Mouse (Mus musculus) MEL (cell line): ENCODE measurements around the gene Hdgfl2. TPM values are rescaled to one million over a fixed set of nuclear protein-coding genes. Genes with fewer than 3 reads are reported as not detected.

Experiments used
- DNase-seq: peaks from one replicate; pipeline ENCODE4 v3.0.0; 2011; ENCODE audit warnings: low read depth, low spot score
- H3K27ac ChIP-seq: 2 replicates; pipeline ENCODE4 v1.5.1; 2012; ENCODE audit warnings: low read depth, mild to moderate bottlenecking, control low read depth, low read length, moderate library complexity; ENCODE audit not compliant: control insufficient read depth
- H3K27me3 ChIP-seq, 2 experiments: fragments of 150-350 bp in 1 of 2; sonication (generic) in 1 of 2; 2 replicates each; pipeline ENCODE4 v1.6.1; 2012; ENCODE audit warnings: low read length in 2 of 2, mild to moderate bottlenecking in 2 of 2, improper control_type of control experiment in 1 of 2, moderate library complexity in 1 of 2; ENCODE audit not compliant: insufficient read depth in 2 of 2, control insufficient read depth in 1 of 2
- H3K36me3 ChIP-seq, 2 experiments: 2 replicates each; pipeline ENCODE4 v1.6.1; 2012 to 2014; ENCODE audit warnings: low read length in 2 of 2, improper control_type of control experiment in 1 of 2, inconsistent platforms in 1 of 2, mild to moderate bottlenecking in 1 of 2; ENCODE audit not compliant: insufficient read depth in 2 of 2, control insufficient read depth in 1 of 2
- H3K4me1 ChIP-seq, 2 experiments: fragments of 150-350 bp in 1 of 2; sonication (generic) in 1 of 2; 2 replicates each; pipeline ENCODE4 v1.6.1; 2012; ENCODE audit warnings: low read length in 2 of 2, improper control_type of control experiment in 1 of 2, mild to moderate bottlenecking in 1 of 2; ENCODE audit not compliant: insufficient read depth in 2 of 2, control insufficient read depth in 1 of 2
- H3K4me3 ChIP-seq, 2 experiments: fragments of 150-350 bp in 1 of 2; sonication (generic) in 1 of 2; 2 replicates each; pipeline ENCODE4 v1.5.1; 2012; ENCODE audit warnings: low read depth in 2 of 2, low read length in 2 of 2, mild to moderate bottlenecking in 2 of 2, moderate library complexity in 2 of 2, control low read depth in 1 of 2, improper control_type of control experiment in 1 of 2; ENCODE audit not compliant: control insufficient read depth in 1 of 2, insufficient read depth in 1 of 2
- H3K79me2 ChIP-seq: 2 replicates; pipeline ENCODE4 v1.6.1; 2012; ENCODE audit warnings: mild to moderate bottlenecking, low read length, moderate library complexity; ENCODE audit not compliant: control insufficient read depth, poor library complexity, insufficient read depth
- H3K9ac ChIP-seq: 2 replicates; pipeline ENCODE4 v1.6.1; 2012; ENCODE audit warnings: low read depth, mild to moderate bottlenecking, control low read depth, low read length, moderate library complexity; ENCODE audit not compliant: control insufficient read depth, poor library complexity, severe bottlenecking
- H3K9me3 ChIP-seq: fragments of 150-350 bp; sonication (generic); replicated peaks from 2 replicates; pipeline ENCODE4 v1.6.1; 2012; ENCODE audit warnings: mild to moderate bottlenecking, low read length, improper control_type of control experiment, moderate library complexity; ENCODE audit not compliant: insufficient read depth
- BHLHE40 ChIP-seq: IDR thresholded peaks from 2 replicates; pipeline ENCODE4 v1.6.1; 2012; ENCODE audit warnings: low read depth, mild to moderate bottlenecking, inconsistent platforms, low read length, improper control_type of control experiment, borderline replicate concordance
- ELF1 ChIP-seq: IDR thresholded peaks from 2 replicates; pipeline ENCODE4 v1.6.1; 2014; ENCODE audit warnings: low read depth, mild to moderate bottlenecking, inconsistent platforms, low read length, improper control_type of control experiment, moderate library complexity
- ETS1 ChIP-seq: IDR thresholded peaks from 2 replicates; pipeline ENCODE4 v1.6.1; 2012; ENCODE audit warnings: low read depth, mild to moderate bottlenecking, inconsistent platforms, low read length, improper control_type of control experiment, moderate library complexity
- HCFC1 ChIP-seq: IDR thresholded peaks from 2 replicates; pipeline ENCODE4 v1.6.1; 2012; ENCODE audit warnings: low read depth, mild to moderate bottlenecking, inconsistent platforms, low read length, improper control_type of control experiment, moderate library complexity
- JUND ChIP-seq: IDR thresholded peaks from 2 replicates; pipeline ENCODE4 v1.6.1; 2011; ENCODE audit warnings: low read depth, mild to moderate bottlenecking, improper control_type of control experiment, low read length
- MAX ChIP-seq: IDR thresholded peaks from 2 replicates; pipeline ENCODE4 v1.6.1; 2011; ENCODE audit warnings: low read length, improper control_type of control experiment
- MAZ ChIP-seq: IDR thresholded peaks from 2 replicates; pipeline ENCODE4 v1.6.1; 2012; ENCODE audit warnings: low read depth, mild to moderate bottlenecking, inconsistent platforms, low read length, improper control_type of control experiment
- MXI1 ChIP-seq: IDR thresholded peaks from 2 replicates; pipeline ENCODE4 v1.6.1; 2011; ENCODE audit warnings: mild to moderate bottlenecking, low read depth, low read length, improper control_type of control experiment
- NELFE ChIP-seq: IDR thresholded peaks from 2 replicates; pipeline ENCODE4 v1.6.1; 2011; ENCODE audit warnings: low read depth, low read length, improper control_type of control experiment
- NRF1 ChIP-seq: IDR thresholded peaks from 2 replicates; pipeline ENCODE4 v1.6.1; 2014; ENCODE audit warnings: low read depth, mild to moderate bottlenecking, inconsistent platforms, low read length, improper control_type of control experiment, moderate library complexity; ENCODE audit not compliant: poor library complexity, insufficient read depth, severe bottlenecking
- POLR2A ChIP-seq, 2 experiments: IDR thresholded peaks; 2 replicates each; pipeline ENCODE4 v1.6.1; 2011 to 2012; ENCODE audit warnings: low read length in 2 of 2, mild to moderate bottlenecking in 2 of 2, control low read depth in 1 of 2, improper control_type of control experiment in 1 of 2, low read depth in 1 of 2, moderate library complexity in 1 of 2; ENCODE audit not compliant: control insufficient read depth in 1 of 2, insufficient read depth in 1 of 2, poor library complexity in 1 of 2
- POLR2AphosphoS2 ChIP-seq: IDR thresholded peaks from 2 replicates; pipeline ENCODE4 v1.6.1; 2011; ENCODE audit warnings: low read length, improper control_type of control experiment
- SIN3A ChIP-seq: IDR thresholded peaks from 2 replicates; pipeline ENCODE4 v1.6.1; 2012; ENCODE audit warnings: low read length, improper control_type of control experiment, inconsistent platforms
- TAL1 ChIP-seq: IDR thresholded peaks from 2 replicates; pipeline ENCODE4 v1.6.1; 2012; ENCODE audit warnings: mild to moderate bottlenecking, inconsistent platforms, low read length, moderate library complexity, mixed read lengths
- TBP ChIP-seq: IDR thresholded peaks from 2 replicates; pipeline ENCODE4 v1.8.0; 2011; ENCODE audit warnings: low read depth, low read length, improper control_type of control experiment
- USF1 ChIP-seq: IDR thresholded peaks from 2 replicates; pipeline ENCODE4 v1.6.1; 2014; ENCODE audit warnings: low read depth, mild to moderate bottlenecking, inconsistent platforms, low read length, improper control_type of control experiment, moderate library complexity
- USF2 ChIP-seq, 2 experiments: IDR thresholded peaks; 2 replicates each; pipeline ENCODE4 v1.6.1; 2011 to 2012; ENCODE audit warnings: improper control_type of control experiment in 2 of 2, low read length in 2 of 2, borderline replicate concordance in 1 of 2, inconsistent platforms in 1 of 2, low read depth in 1 of 2, mild to moderate bottlenecking in 1 of 2; ENCODE audit not compliant: insufficient read depth in 1 of 2
- ZKSCAN1 ChIP-seq: IDR thresholded peaks from 2 replicates; pipeline ENCODE4 v1.6.1; 2012; ENCODE audit warnings: low read depth, mild to moderate bottlenecking, inconsistent platforms, low read length, improper control_type of control experiment, moderate library complexity
- ZMIZ1 ChIP-seq: IDR thresholded peaks from 2 replicates; pipeline ENCODE4 v1.6.1; 2012; ENCODE audit warnings: low read depth, mild to moderate bottlenecking, inconsistent platforms, low read length, improper control_type of control experiment, moderate library complexity
- polyA plus RNA-seq, 2 experiments: library from polyadenylated mRNA; stranded (reverse) in 1 of 2; unstranded in 1 of 2; fragments of >175 nt in 1 of 2; fragments of >200 nt in 1 of 2; gene quantifications; 2 replicates each; pipeline versions ENCODE4 v1.2.1 to v1.2.4; 2012; ENCODE audit warnings: low replicate concordance in 2 of 2, low read depth in 1 of 2; ENCODE audit not compliant: insufficient read length in 2 of 2, insufficient read depth in 1 of 2, missing spikeins in 1 of 2
- total RNA-seq: library from RNA; depleted of rRNA; stranded (reverse); fragments of 300-350 nt; gene quantifications from 2 replicates; pipeline ENCODE4 v1.2.3, GENCODE M21; 2012

Hdgfl2 gene
- total and polyA plus RNA-seq, 3 experiments: 71.9 to 132 TPM; not detected in 1

DNA sequence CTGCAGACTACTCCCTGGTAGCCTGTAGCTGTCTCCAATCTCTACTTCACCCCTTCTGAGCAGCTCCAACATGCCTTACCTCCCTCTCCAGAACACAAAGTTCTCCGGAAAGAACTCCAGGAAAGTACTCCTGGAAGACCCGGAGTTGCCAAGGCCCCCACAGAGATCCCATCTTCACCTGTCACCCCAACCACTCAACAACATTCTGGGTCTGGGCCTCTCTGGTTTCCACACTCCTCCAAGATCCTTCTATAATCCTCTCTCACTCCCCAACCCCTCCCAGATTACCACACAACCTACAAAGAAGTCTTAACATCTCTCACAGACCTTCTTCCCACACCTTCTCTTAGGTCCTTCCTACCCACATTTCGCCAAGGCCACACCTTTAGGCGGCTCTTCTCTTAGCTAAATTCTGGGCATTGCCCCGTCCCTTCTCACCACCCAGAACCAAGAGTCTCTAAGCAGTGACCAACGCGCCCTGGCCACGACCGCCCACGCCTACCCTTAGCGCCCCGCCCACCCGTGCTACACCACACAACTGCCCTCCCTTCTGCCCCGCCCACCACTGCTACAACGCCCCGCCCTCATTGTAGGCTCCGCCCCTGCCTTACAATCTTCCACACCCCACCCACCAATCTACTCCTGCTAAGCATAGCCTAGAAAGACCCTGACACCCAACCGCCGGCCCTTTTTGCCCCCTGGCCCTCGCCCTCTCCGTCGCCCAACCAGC lies 5.2 kb upstream of the Hdgfl2 start:
- no peaks in the 10 kb centered on the region for H3K9me3 ChIP-seq
- H3K4me3 ChIP-seq: peak overlapping the region; percentile 88 to 92
- DNase-seq: peak; percentile 91
- H3K36me3 ChIP-seq: peaks cover 0 to 6% of the 10 kb centered on the region in 2 experiments; a peak in 2 of 4 replicates
- peaks cover 0 to 15% of the 10 kb centered on the region in 2 experiments; a peak in 2 of 4 replicates for H3K4me1 ChIP-seq
- peak overlapping the region; percentile 95 for H3K27ac ChIP-seq
- 0 out of 2 replicates have a peak, but pooled peaks have one; percentile 43 for TF ChIP-seq ZMIZ1
- TF ChIP-seq NELFE: no peak
- H3K9ac ChIP-seq: peak overlapping the region; percentile 95
- H3K79me2 ChIP-seq: peaks cover 2% of the 10 kb centered on the region; the same call in 1 of the 2 replicates
- no peaks in the 10 kb centered on the region for H3K27me3 ChIP-seq

DNA sequence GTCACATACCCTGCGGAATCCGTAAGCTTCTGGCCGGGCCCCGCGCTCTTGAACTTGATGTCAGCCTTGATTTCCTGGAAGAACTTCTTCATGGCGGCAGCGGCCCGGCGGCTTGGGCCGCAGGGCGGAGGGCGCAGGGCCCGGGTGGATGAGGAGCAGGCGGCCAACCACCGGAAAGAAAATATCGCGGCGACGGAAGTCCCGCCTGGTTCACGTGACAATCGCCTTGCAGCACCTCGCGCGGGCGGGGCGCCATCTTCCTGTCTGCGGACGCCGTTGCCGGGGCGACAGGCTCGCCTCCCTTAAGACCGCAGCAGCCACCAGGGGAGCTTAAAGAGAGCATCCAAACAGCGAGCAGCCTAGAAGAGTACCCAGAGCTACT lies 4.6 kb upstream of the Hdgfl2 start, which contains the start of gene Ubxn6:
Ubxn6 (minus strand) TSS at position 202 of the 382 bp plus-strand sequence.
- Histone ChIP-seq H3K36me3 (peaks cover 0 to 6% of the 10 kb centered on the region in 2 experiments; a peak in 2 of 4 replicates), H3K79me2 (peaks cover 4% of the 10 kb centered on the region), H3K9me3 (no peaks in the 10 kb centered on the region), H3K9ac (peak within 1 kb of the TSS; percentile 95), H3K4me1 (peaks cover 0 to 15% of the 10 kb centered on the region in 2 experiments; a peak in 2 of 4 replicates), H3K4me3 (peak within 1 kb of the TSS; percentile 88 to 92), H3K27me3 (no peaks in the 10 kb centered on the region), H3K27ac (peak within 1 kb of the TSS; percentile 95)
- DNase-seq: peak; percentile 98
- TF ChIP-seq POLR2AphosphoS2 (no peak; the same call in 1 of the 2 replicates), MAX (peak; percentile 88), USF1 (peak; percentile 97), JUND (no peak), POLR2A (IDR thresholded peaks at IDR 0.05; ENCODE audit: control insufficient read depth in 1 of 2, insufficient read depth in 1 of 2, low read depth in 1 of 2, low read length in 2 of 2, poor library complexity in 1 of 2) (peak; percentile 75 to 77; a peak in 3 of 4 replicates), TAL1 (no peak), NELFE (peak; percentile 46; the same call in 1 of the 2 replicates), NRF1 (0 out of 2 replicates have a peak, but pooled peaks have one; percentile 7), HCFC1 (peak; percentile 89), SIN3A (peak; percentile 99), ZMIZ1 (no peak), ETS1 (peak; percentile 51; the same call in 1 of the 2 replicates), TBP (0 out of 2 replicates have a peak, but pooled peaks have one; percentile 39), MAZ (peak; percentile 96), BHLHE40 (peak; percentile 99), ZKSCAN1 (no peak), ELF1 (peak; percentile 85), USF2 (IDR thresholded peaks at IDR 0.05; ENCODE audit: borderline replicate concordance in 1 of 2, insufficient read depth in 1 of 2, low read depth in 1 of 2, low read length in 2 of 2) (peak in 1 of 2 experiments; percentile 71; a peak in 2 of 4 replicates), MXI1 (peak; percentile 96)
